Mouse (Mus musculus) neural tube, embryonic 13.5 days (tissue): ENCODE measurements around the gene Sf3b3. TPM values are rescaled to one million over a fixed set of nuclear protein-coding genes. Genes with fewer than 3 reads are reported as not detected.
A peak's percentile ranks its signal among the peaks of the same experiment; 100 is the strongest.

Experiments
- ATAC-seq: fragments of 200-750 bp; cut with Nextera tagmentation; 2 replicates; pipeline ENCODE4 v1.8.0; 2017; ENCODE audit warnings: low read depth, mild to moderate bottlenecking, moderate TSS enrichment, moderate library complexity
- H3K27ac ChIP-seq: fragments of 300-500 bp; sonication (generic); replicated peaks from 2 replicates; pipeline ENCODE4 v1.5.1; 2015; ENCODE audit warnings: moderate library complexity, mild to moderate bottlenecking, inconsistent platforms
- H3K27me3 ChIP-seq: fragments of 300-500 bp; sonication (generic); 2 replicates; pipeline ENCODE4 v1.6.1; 2015; ENCODE audit warnings: mild to moderate bottlenecking, inconsistent platforms
- H3K36me3 ChIP-seq: fragments of 300-500 bp; sonication (generic); 2 replicates; pipeline ENCODE4 v1.6.1; 2015; ENCODE audit warnings: mild to moderate bottlenecking, inconsistent platforms
- H3K4me1 ChIP-seq: fragments of 300-500 bp; sonication (generic); replicated peaks from 2 replicates; pipeline ENCODE4 v1.6.1; 2015; ENCODE audit warnings: inconsistent platforms
- H3K4me2 ChIP-seq: fragments of 300-500 bp; sonication (generic); 2 replicates; pipeline ENCODE4 v1.6.1; 2015; ENCODE audit warnings: inconsistent platforms, mild to moderate bottlenecking, moderate library complexity
- H3K4me3 ChIP-seq: fragments of 300-500 bp; sonication (generic); 2 replicates; pipeline ENCODE4 v1.5.1; 2015; ENCODE audit warnings: mild to moderate bottlenecking, inconsistent platforms
- H3K9ac ChIP-seq: fragments of 300-500 bp; sonication (generic); 2 replicates; pipeline ENCODE4 v1.6.1; 2015; ENCODE audit warnings: moderate library complexity, mild to moderate bottlenecking, inconsistent platforms
- H3K9me3 ChIP-seq: fragments of 300-500 bp; sonication (generic); 2 replicates; pipeline ENCODE4 v1.6.1; 2016; ENCODE audit warnings: inconsistent platforms
- WGBS: fragments of 180-500 bp; shearing (Covaris S2); methylation state at CpG from one replicate; pipeline ENCODE4 v1.1.7; 2015; 5-methylcytosine and 5-hydroxymethylcytosine counted together
- polyA plus RNA-seq: library from polyadenylated mRNA; unstranded; fragments of >200 nt; fragmentation: Nextera tagmentation; extraction: Ambion mirVana; gene quantifications from 2 replicates; pipeline ENCODE4 v1.2.1, GENCODE M21; 2015

Gene Sf3b3
- polyA plus RNA-seq, 1 experiment from 2014 or later = 93.9 TPM

DNA sequence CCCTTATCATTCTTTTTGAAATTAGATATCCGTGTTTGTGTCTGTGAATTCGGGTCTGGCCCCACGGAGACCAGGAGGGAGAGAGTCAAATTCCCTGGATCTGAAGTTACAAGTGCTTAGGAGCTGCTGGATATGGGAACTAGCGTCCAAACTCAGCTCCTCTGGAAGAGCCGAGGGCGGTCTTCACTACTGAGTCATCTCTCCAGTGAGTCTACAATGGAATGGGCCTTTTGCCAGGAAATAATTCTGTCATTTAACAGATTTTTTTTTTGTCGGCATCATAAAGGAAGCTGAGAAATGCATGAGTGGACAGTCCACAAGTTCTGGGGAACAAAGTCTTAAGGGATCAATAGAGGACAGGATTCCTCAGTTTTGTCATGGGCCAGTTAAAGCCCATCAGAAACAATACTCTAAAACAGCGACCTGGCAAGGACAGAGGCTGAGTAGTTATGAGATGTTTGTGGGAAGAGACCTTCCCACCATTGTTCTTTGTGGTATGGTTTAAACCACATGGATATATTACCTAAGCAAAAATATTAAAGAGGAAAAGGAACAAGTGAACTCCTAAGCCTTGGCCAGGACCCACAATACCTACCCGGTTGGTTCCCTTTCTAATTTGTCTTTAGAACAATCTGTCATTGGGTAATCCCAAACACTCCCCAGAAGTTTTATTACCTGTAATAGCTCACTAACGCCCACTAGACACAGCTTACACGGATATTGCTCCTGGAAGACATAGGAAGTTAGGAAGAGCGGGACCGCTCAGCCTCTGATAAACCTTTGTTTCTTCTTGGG is 66.5 kb downstream of the Sf3b3 start:
- no peak overlapping the region for H3K4me2 ChIP-seq
- H3K4me3 ChIP-seq = no peak overlapping the region
- H3K27me3 ChIP-seq = no peaks in the 10 kb centered on the region
- H3K4me1 ChIP-seq = no peaks in the 10 kb centered on the region
- no peak overlapping the region for H3K9ac ChIP-seq
- H3K36me3 ChIP-seq = no peaks in the 10 kb centered on the region
- no peak overlapping the region for H3K27ac ChIP-seq
- no peak for ATAC-seq
- 77% methylated on average over 13 of the region's 13 CpGs for WGBS
- no peaks in the 10 kb centered on the region for H3K9me3 ChIP-seq

DNA sequence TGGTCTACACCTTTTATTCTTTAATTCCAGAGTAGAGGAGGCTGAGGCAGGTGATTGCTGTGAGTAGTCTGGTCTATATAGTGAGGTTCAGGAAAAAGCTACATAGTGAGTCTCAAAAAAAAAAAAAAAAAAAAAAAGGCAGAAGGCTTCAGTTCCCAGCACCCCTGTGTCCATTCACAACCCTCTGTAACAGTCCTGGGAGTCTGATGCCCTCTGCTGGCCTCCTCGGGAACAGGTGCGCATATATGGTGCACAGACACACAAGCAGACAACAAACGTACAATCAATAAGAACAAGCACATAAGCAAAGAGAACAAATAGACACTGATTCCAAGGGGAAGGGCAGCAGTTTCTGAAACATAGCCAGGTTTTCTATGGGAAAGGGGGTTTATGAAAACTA is 70.3 kb downstream of the Sf3b3 start:
- Histone ChIP-seq H3K4me1 (no peaks in the 10 kb centered on the region), H3K27ac (no peak overlapping the region), H3K9me3 (no peaks in the 10 kb centered on the region), H3K9ac (no peak overlapping the region), H3K27me3 (no peaks in the 10 kb centered on the region), H3K4me2 (no peak overlapping the region), H3K36me3 (no peaks in the 10 kb centered on the region), H3K4me3 (no peak overlapping the region)
- no peak for ATAC-seq
- WGBS = 98% methylated on average over 3 of the region's 3 CpGs

DNA sequence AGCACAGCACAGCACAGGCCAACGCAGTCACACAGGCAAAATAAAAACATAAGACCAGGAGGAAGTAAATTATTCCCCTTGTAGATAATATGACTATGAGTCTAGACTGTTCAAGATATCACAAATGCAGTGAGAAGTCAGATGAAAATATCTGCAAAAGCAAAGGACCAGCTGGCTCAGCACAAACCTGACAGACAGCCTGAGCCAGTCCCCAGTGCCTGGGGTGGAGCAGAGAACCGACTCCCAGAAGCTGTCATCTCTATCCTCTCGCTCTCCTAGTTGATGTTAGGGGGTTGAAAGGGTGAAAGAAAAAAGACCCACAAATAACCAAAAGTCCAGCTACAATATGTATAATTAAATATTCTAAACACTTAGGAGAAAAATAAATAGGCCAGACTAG is 70.9 kb downstream of the Sf3b3 start:
- WGBS = 85% methylated on average over 3 of the region's 3 CpGs
- Histone ChIP-seq H3K36me3 (no peaks in the 10 kb centered on the region), H3K27me3 (no peaks in the 10 kb centered on the region), H3K4me2 (no peak overlapping the region), H3K4me3 (no peak overlapping the region), H3K27ac (no peak overlapping the region), H3K9me3 (no peaks in the 10 kb centered on the region), H3K4me1 (no peaks in the 10 kb centered on the region), H3K9ac (no peak overlapping the region)
- ATAC-seq = no peak

DNA sequence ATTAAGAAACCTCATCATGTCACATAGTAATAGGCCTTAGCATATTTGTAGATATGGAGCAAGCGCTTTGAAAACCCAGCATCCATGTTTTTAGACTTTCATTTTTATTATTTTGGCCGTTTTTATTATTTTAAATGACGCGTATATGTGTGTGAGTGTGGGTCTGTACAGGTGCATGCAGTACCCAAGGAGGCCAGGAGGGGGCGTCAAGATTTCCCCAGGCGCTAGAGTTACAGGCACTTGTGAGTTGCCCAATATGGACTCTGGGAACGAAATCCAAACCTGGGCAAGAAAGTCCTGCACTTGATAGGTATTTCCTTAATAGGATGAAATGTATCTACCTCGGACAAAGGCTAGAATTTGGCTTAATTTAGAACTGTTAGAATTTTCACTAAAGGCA is 71.3 kb downstream of the Sf3b3 start:
- Histone ChIP-seq H3K27me3 (no peaks in the 10 kb centered on the region), H3K4me2 (no peak overlapping the region), H3K9me3 (no peaks in the 10 kb centered on the region), H3K4me3 (no peak overlapping the region), H3K36me3 (no peaks in the 10 kb centered on the region), H3K27ac (no peak overlapping the region), H3K9ac (no peak overlapping the region), H3K4me1 (no peaks in the 10 kb centered on the region)
- ATAC-seq = no peak
- 74% methylated on average over 8 of the region's 8 CpGs for WGBS

DNA sequence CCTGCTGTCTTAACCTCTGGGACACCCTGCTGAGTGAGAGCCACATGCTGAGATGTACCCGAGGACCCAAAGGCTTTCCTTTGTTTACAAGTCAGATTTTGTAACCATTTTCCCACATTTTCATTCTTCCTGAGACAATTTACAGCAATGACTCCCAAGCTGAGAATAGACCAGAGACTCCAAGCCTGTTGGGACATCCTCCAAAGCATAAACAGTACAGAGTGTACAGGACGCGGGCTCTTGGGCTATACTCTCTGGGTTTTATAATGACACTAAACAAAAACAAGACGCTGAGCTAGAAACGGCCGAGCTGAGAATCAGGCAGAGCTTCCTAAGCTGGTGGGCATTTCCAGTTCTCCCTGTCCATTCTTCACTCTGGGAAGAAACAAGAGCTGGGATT is 71.9 kb downstream of the Sf3b3 start:
- Histone ChIP-seq H3K4me3 (no peak overlapping the region), H3K9ac (no peak overlapping the region), H3K27me3 (no peaks in the 10 kb centered on the region), H3K36me3 (no peaks in the 10 kb centered on the region), H3K9me3 (no peaks in the 10 kb centered on the region), H3K4me1 (no peaks in the 10 kb centered on the region), H3K4me2 (no peak overlapping the region), H3K27ac (no peak overlapping the region)
- ATAC-seq = no peak
- WGBS = 86% methylated on average over 6 of the region's 6 CpGs

DNA sequence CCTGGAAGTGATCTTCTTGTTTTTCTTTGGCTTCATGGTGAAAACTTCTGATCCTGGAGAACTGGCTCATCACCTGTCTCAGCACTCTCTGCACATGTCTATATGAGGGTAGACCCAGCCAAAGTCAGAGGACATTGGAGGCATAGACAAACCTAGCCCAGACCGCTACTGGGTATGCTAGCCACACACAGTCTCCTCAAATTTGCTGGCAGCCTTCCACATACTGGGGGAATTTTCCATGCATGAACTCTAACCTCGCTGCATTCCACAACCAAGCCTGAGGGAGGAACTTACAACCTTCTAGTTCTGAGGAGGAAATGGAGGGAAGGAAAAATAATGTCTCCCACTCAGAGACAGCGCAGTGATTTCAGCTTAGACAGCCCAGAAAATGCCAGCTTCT is 72.5 kb downstream of the Sf3b3 start:
- Histone ChIP-seq H3K36me3 (no peaks in the 10 kb centered on the region), H3K9me3 (no peaks in the 10 kb centered on the region), H3K27ac (no peak overlapping the region), H3K4me2 (no peak overlapping the region), H3K4me1 (no peaks in the 10 kb centered on the region), H3K9ac (no peak overlapping the region), H3K4me3 (no peak overlapping the region), H3K27me3 (no peaks in the 10 kb centered on the region)
- 78% methylated on average over 3 of the region's 3 CpGs for WGBS
- ATAC-seq = no peak

DNA sequence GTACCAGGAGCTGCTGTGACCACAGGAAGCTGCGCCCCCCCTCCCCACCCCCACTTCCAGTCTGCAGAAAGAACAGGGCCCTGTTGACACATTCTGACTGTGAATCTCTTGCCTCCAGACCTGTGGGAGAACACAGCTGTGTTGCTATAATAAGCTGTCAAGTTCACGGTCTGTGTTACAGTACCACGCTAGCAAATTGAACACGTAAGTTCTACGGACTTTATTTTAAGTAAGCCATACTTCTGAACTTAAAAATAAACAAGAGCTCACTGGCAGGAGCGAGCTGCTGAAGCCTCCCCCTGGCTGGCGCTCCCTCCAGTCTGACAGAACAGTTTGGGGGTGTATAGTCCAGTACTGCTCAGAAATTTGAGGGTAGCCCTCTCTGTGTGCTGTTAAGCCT is 74.1 kb downstream of the Sf3b3 start:
- Histone ChIP-seq H3K9me3 (no peaks in the 10 kb centered on the region), H3K4me2 (no peak overlapping the region), H3K9ac (no peak overlapping the region), H3K4me3 (no peak overlapping the region), H3K27ac (no peak overlapping the region), H3K27me3 (no peaks in the 10 kb centered on the region), H3K36me3 (no peaks in the 10 kb centered on the region), H3K4me1 (no peaks in the 10 kb centered on the region)
- no peak for ATAC-seq
- WGBS = 84% methylated on average over 7 of the region's 7 CpGs

DNA sequence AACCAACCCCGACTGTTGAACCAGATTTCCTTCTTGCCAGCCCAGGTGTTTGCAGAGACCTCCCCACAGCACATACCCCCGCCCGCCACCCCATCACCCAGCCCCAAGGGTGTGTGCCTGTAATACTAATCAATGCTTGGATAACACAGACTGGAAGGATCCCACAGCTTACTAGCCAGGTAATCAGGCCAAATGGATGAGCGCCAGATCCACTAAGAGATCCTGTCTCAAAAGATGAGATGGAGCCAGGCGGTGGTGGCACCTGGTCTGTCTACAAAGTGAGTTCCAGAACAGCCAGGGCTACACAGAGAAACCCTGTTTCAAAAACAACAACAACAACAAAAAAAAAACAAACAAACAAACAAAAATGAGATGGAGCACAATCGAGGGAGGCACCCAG is 79.3 kb downstream of the Sf3b3 start:
- H3K9ac ChIP-seq = no peak overlapping the region
- no peak for ATAC-seq
- H3K27me3 ChIP-seq = no peaks in the 10 kb centered on the region
- no peaks in the 10 kb centered on the region for H3K4me1 ChIP-seq
- no peak overlapping the region for H3K27ac ChIP-seq
- H3K9me3 ChIP-seq = no peaks in the 10 kb centered on the region
- WGBS = 94% methylated on average over 6 of the region's 6 CpGs
- no peak overlapping the region for H3K4me3 ChIP-seq
- no peaks in the 10 kb centered on the region for H3K36me3 ChIP-seq
- H3K4me2 ChIP-seq = no peak overlapping the region

DNA sequence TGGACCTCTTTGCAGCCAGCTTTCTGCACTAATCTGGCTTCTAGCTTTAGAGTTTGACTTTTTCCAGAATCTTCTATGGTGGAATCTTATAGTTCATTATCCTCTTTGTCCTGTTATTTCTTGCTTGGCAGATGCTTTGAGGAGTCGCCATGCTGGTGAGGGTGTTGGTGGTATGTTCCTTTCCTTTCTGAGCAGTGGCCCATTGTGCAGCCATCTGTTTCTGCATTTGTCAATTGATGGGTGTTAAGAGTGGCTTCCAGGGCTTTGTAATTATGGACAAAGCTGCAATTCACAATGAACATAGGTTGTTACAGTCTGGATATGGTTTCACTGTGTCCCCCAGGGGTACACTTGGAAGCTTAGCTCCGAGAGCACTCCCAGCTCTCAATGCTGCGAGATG is 81.9 kb downstream of the Sf3b3 start:
- H3K27ac ChIP-seq = no peak overlapping the region
- no peak overlapping the region for H3K4me3 ChIP-seq
- H3K4me2 ChIP-seq = no peak overlapping the region
- no peaks in the 10 kb centered on the region for H3K4me1 ChIP-seq
- WGBS = 50% methylated on average over 3 of the region's 3 CpGs
- no peak for ATAC-seq
- H3K9me3 ChIP-seq = no peaks in the 10 kb centered on the region
- no peaks in the 10 kb centered on the region for H3K36me3 ChIP-seq
- H3K27me3 ChIP-seq = no peaks in the 10 kb centered on the region
- no peak overlapping the region for H3K9ac ChIP-seq

DNA sequence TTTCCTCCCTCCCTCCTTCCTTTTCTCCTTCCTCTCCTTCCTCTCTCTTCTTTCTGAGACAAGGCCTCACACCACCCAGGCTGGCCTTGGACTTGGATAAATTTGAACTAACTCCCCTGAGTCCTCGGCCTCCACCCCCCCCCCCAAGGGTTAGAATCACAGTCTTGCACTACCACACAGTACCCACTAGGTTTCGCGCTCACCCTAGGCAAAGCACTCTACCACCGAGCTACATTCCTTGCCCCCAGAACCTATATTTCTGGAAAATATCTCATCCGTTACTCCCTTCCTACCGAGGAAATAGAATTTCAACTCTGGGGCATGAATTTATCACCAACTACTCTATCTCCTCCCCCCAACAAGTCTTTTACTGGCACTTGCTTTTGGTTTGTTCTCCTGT is 84.6 kb downstream of the Sf3b3 start:
- WGBS = 67% methylated on average over 6 of the region's 6 CpGs
- Histone ChIP-seq H3K4me3 (no peak overlapping the region), H3K36me3 (no peaks in the 10 kb centered on the region), H3K27me3 (no peaks in the 10 kb centered on the region), H3K9ac (no peak overlapping the region), H3K9me3 (no peaks in the 10 kb centered on the region), H3K4me2 (no peak overlapping the region), H3K27ac (no peak overlapping the region), H3K4me1 (no peaks in the 10 kb centered on the region)
- ATAC-seq = no peak

DNA sequence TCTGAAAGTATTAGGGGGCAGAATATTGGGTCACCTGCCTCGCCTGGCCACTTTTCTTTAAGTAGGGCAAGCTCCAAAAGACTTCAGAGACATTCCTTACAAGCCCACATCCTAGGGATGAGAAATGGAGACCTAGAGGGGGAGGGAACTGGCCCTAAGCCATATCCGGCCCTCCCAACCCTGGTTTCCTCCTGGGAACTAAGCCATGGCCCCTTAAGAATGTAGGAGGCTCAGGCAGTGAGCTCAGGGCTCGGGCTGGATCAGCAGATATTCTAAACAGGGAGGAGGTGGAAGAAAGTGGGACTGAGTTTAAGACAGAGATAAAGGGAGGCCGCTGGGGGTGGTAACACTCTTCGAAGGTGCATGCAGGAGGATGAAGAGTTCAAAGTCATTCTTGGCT is 85.4 kb downstream of the Sf3b3 start:
- Histone ChIP-seq H3K27ac (no peak overlapping the region), H3K4me1 (no peaks in the 10 kb centered on the region), H3K36me3 (no peaks in the 10 kb centered on the region), H3K27me3 (no peaks in the 10 kb centered on the region), H3K9me3 (no peaks in the 10 kb centered on the region), H3K4me2 (no peak overlapping the region), H3K9ac (no peak overlapping the region), H3K4me3 (no peak overlapping the region)
- no peak for ATAC-seq
- 60% methylated on average over 5 of the region's 5 CpGs for WGBS

DNA sequence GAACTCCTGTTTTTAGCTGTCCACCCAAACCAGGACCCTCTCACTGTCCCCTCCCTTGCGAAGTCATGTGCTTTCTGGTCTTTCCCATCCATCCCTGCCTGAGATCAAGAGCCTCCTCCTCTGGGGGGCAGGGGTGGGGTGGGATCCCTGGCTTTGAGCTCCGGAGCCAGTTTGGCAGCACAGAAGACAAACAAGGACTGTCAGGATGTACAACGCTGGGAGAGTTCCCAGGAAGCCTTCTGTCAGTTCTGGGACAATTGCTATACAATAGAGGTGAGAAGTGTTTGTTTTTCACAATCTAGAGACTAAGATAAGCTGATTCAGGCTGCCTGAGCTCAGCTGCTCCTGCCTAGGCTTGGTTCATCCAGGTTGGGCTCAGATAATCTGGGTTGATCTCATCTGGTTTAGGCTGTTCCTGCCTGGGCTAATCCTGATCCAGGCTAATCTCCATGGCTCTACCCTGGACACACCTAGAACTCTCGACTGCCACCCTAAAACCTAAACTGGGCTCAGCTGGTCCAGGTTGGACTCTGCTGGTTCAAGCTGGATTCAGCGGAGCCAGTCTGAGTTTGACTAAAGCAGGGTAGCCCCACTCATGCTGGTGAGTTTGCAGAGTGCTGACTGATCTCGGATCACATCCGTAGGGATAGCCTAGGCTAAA is 86.2 kb downstream of the Sf3b3 start:
- Histone ChIP-seq H3K4me3 (no peak overlapping the region), H3K27me3 (no peaks in the 10 kb centered on the region), H3K9ac (no peak overlapping the region), H3K4me1 (no peaks in the 10 kb centered on the region; the same call in 1 of the 2 replicates), H3K27ac (0 out of 2 replicates have a peak overlapping the region, but pooled peaks have one; percentile 13), H3K36me3 (no peaks in the 10 kb centered on the region), H3K9me3 (no peaks in the 10 kb centered on the region), H3K4me2 (no peak overlapping the region)
- ATAC-seq = no peak
- WGBS = 72% methylated on average over 7 of the region's 7 CpGs
